Mouse (Mus musculus) megakaryocyte, adult 5-6 weeks (primary cell): Measurements from ENCODE around the gene Gtpbp4. TPM values are rescaled to one million over a fixed set of nuclear protein-coding genes. Genes with fewer than 3 reads are reported as not detected.
A peak's percentile ranks its signal among the peaks of the same experiment; 100 is the strongest.
"Not testable (repeated sequence)": the region's sequence is repeated elsewhere in the genome, so short reads cannot be mapped to it uniquely, and the experiment has no call there.

ENCODE experiments used
- ATAC-seq: 2 replicates; pipeline ENCODE4 v1.8.0; 2016; ENCODE audit warnings: mild to moderate bottlenecking, inconsistent platforms; ENCODE audit not compliant: poor library complexity, severe bottlenecking
- total RNA-seq, 2 experiments: library from RNA; stranded (forward) in 1 of 2; stranded (reverse) in 1 of 2; fragments of 153-499, 151-499 nt in 1 of 2; fragments of 221-1000, 200-1000 nt in 1 of 2; gene quantifications; 2 replicates each; pipeline versions ENCODE4 v1.2.3 to v1.2.4; 2015 to 2017

The Gtpbp4 gene
- total RNA-seq (2015), result 34.7 and 35.2 TPM in 2 replicates
- 45.2 and 50.9 TPM in 2 replicates for total RNA-seq (2017)

GRCm38 (mm10) chr13:8995990-8996786 is at the start of gene Gtpbp4:
Gtpbp4 (minus strand) TSS chr13:8996083.
- ATAC-seq, result peak; percentile 93

- ATAC-seq, result no peak
Measured at GRCm38 (mm10) chr13:9044731-9045130, 48.8 kb upstream of the Gtpbp4 start.

GRCm38 (mm10) chr13:9043289-9044049 is 47.6 kb upstream of the Gtpbp4 start:
- no peak for ATAC-seq

- ATAC-seq, result no peak
Measured at GRCm38 (mm10) chr13:9040626-9041025, 44.7 kb upstream of the Gtpbp4 start.

- no peak for ATAC-seq
Measured at GRCm38 (mm10) chr13:9031996-9032661, 36.2 kb upstream of the Gtpbp4 start.

GRCm38 (mm10) chr13:9030364-9030763 is 34.5 kb upstream of the Gtpbp4 start:
- no peak for ATAC-seq

- peak; percentile 6; the same call in 1 of the 2 replicates for ATAC-seq
Measured at GRCm38 (mm10) chr13:9027251-9027650, 31.4 kb upstream of the Gtpbp4 start.

- ATAC-seq, result peak; percentile 94
Measured at GRCm38 (mm10) chr13:9022623-9023022, 26.7 kb upstream of the Gtpbp4 start.

GRCm38 (mm10) chr13:9021556-9021955 is 25.7 kb upstream of the Gtpbp4 start:
- no peak for ATAC-seq

GRCm38 (mm10) chr13:9019713-9020112 is 23.8 kb upstream of the Gtpbp4 start:
- ATAC-seq, result no peak

GRCm38 (mm10) chr13:9018974-9019587 is 23.2 kb upstream of the Gtpbp4 start:
- ATAC-seq, result no peak

GRCm38 (mm10) chr13:9017190-9017589 is 21.3 kb upstream of the Gtpbp4 start:
- ATAC-seq, result no peak

- no peak for ATAC-seq
Measured at GRCm38 (mm10) chr13:9014431-9014830, 18.5 kb upstream of the Gtpbp4 start.

GRCm38 (mm10) chr13:9013483-9013882 is 17.6 kb upstream of the Gtpbp4 start:
- ATAC-seq, result no peak

GRCm38 (mm10) chr13:9011596-9012350 is 15.9 kb upstream of the Gtpbp4 start:
- peak; percentile 87 for ATAC-seq

GRCm38 (mm10) chr13:9003306-9003705 is 7.4 kb upstream of the Gtpbp4 start:
- no peak for ATAC-seq

GRCm38 (mm10) chr13:8999464-8999863 is 3.6 kb upstream of the Gtpbp4 start:
- no peak for ATAC-seq

GRCm38 (mm10) chr13:8997221-8997620 is 1.3 kb upstream of the Gtpbp4 start:
- not testable (repeated sequence) for ATAC-seq

- peak; percentile 51 for ATAC-seq
Measured at GRCm38 (mm10) chr13:8995159-8995989, 509 bp downstream of the Gtpbp4 start.
